Mouse (Mus musculus): ENCODE results near the gene Hoxc8. TPM values are rescaled to one million over a fixed set of nuclear protein-coding genes. Genes with fewer than 3 reads are reported as not detected.

Gene Hoxc8
- 2.0 and 2.5 TPM in 2 replicates for polyA plus RNA-seq (2015; fragmentation: Nextera tagmentation; extraction: Ambion mirVana)

GRCm38 (mm10) chr15:102990461-102991397 is at the start of gene Hoxc8:
Hoxc8 (plus strand) TSS chr15:102990607.
- Histone ChIP-seq H3K4me1 (ENCODE audit: control insufficient read depth, insufficient read depth, low read length) (0 out of 2 replicates have a peak, but pooled peaks cover 5% of the 10 kb centered on the region), H3K27me3 (ENCODE audit: control insufficient read depth, insufficient read depth, low read length) (peaks cover 87% of the 10 kb centered on the region), H3K9ac (ENCODE audit: low read length) (peak within 1 kb of the TSS; percentile 65), H3K36me3 (ENCODE audit: control insufficient read depth, insufficient read depth, low read length) (no peaks in the 10 kb centered on the region), H3K9me3 (replicated peaks; ENCODE audit: control insufficient read depth, low read length) (no peaks in the 10 kb centered on the region), H3K4me3 (replicated peaks; ENCODE audit: low read length) (peak within 1 kb of the TSS; percentile 42), H3K4me2 (ENCODE audit: low read depth, low read length) (peak within 1 kb of the TSS; percentile 46), H3K27ac (ENCODE audit: low read length) (no peak within 1 kb of the TSS)
- 1% methylated on average over 69 of the region's 69 CpGs for WGBS
- ATAC-seq (ENCODE audit: insufficient read depth, low FRiP score) = peak; percentile 40; the same call in 1 of the 2 replicates

GRCm38 (mm10) chr15:102942739-102943467 is 47.5 kb upstream of the Hoxc8 start:
- Histone ChIP-seq H3K4me2 (ENCODE audit: low read depth, low read length) (no peak overlapping the region), H3K27ac (ENCODE audit: low read length) (no peak overlapping the region), H3K4me1 (ENCODE audit: control insufficient read depth, insufficient read depth, low read length) (no peaks in the 10 kb centered on the region), H3K36me3 (ENCODE audit: control insufficient read depth, insufficient read depth, low read length) (no peaks in the 10 kb centered on the region), H3K9me3 (replicated peaks; ENCODE audit: control insufficient read depth, low read length) (no peaks in the 10 kb centered on the region), H3K27me3 (ENCODE audit: control insufficient read depth, insufficient read depth, low read length) (peaks cover 92% of the 10 kb centered on the region), H3K9ac (ENCODE audit: low read length) (no peak overlapping the region), H3K4me3 (replicated peaks; ENCODE audit: low read length) (0 out of 2 replicates have a peak overlapping the region, but pooled peaks have one; percentile 0)
- ATAC-seq (ENCODE audit: insufficient read depth, low FRiP score) = no peak
- WGBS = 2% methylated on average over 48 of the region's 53 CpGs

- 3% methylated on average over 5 of the region's 5 CpGs for WGBS
- Histone ChIP-seq H3K36me3 (ENCODE audit: control insufficient read depth, insufficient read depth, low read length) (no peaks in the 10 kb centered on the region), H3K4me1 (ENCODE audit: control insufficient read depth, insufficient read depth, low read length) (no peaks in the 10 kb centered on the region), H3K27ac (ENCODE audit: low read length) (no peak overlapping the region), H3K27me3 (ENCODE audit: control insufficient read depth, insufficient read depth, low read length) (peaks cover 93% of the 10 kb centered on the region), H3K9ac (ENCODE audit: low read length) (no peak overlapping the region), H3K4me3 (replicated peaks; ENCODE audit: low read length) (no peak overlapping the region), H3K9me3 (replicated peaks; ENCODE audit: control insufficient read depth, low read length) (no peaks in the 10 kb centered on the region), H3K4me2 (ENCODE audit: low read depth, low read length) (no peak overlapping the region)
- no peak for ATAC-seq (ENCODE audit: insufficient read depth, low FRiP score)
Measured at GRCm38 (mm10) chr15:102943468-102943813, 47.0 kb upstream of the Hoxc8 start.

GRCm38 (mm10) chr15:102945185-102946077 is 45.0 kb upstream of the Hoxc8 start:
- Histone ChIP-seq H3K27me3 (ENCODE audit: control insufficient read depth, insufficient read depth, low read length) (peaks cover 91% of the 10 kb centered on the region), H3K9ac (ENCODE audit: low read length) (no peak overlapping the region), H3K4me1 (ENCODE audit: control insufficient read depth, insufficient read depth, low read length) (no peaks in the 10 kb centered on the region), H3K36me3 (ENCODE audit: control insufficient read depth, insufficient read depth, low read length) (no peaks in the 10 kb centered on the region), H3K4me3 (replicated peaks; ENCODE audit: low read length) (no peak overlapping the region), H3K4me2 (ENCODE audit: low read depth, low read length) (no peak overlapping the region), H3K27ac (ENCODE audit: low read length) (no peak overlapping the region), H3K9me3 (replicated peaks; ENCODE audit: control insufficient read depth, low read length) (no peaks in the 10 kb centered on the region)
- no peak for ATAC-seq (ENCODE audit: insufficient read depth, low FRiP score)
- 12% methylated on average over 22 of the region's 22 CpGs for WGBS

- Histone ChIP-seq H3K27me3 (ENCODE audit: control insufficient read depth, insufficient read depth, low read length) (peaks cover 90% of the 10 kb centered on the region), H3K4me1 (ENCODE audit: control insufficient read depth, insufficient read depth, low read length) (no peaks in the 10 kb centered on the region), H3K36me3 (ENCODE audit: control insufficient read depth, insufficient read depth, low read length) (no peaks in the 10 kb centered on the region), H3K4me3 (replicated peaks; ENCODE audit: low read length) (no peak overlapping the region), H3K27ac (ENCODE audit: low read length) (no peak overlapping the region), H3K9me3 (replicated peaks; ENCODE audit: control insufficient read depth, low read length) (no peaks in the 10 kb centered on the region), H3K4me2 (ENCODE audit: low read depth, low read length) (no peak overlapping the region), H3K9ac (ENCODE audit: low read length) (no peak overlapping the region)
- WGBS = 1% methylated on average over 9 of the region's 9 CpGs
- ATAC-seq (ENCODE audit: insufficient read depth, low FRiP score) = no peak
Measured at GRCm38 (mm10) chr15:102947276-102947675, 43.1 kb upstream of the Hoxc8 start.

GRCm38 (mm10) chr15:102948842-102949241 is 41.6 kb upstream of the Hoxc8 start:
- ATAC-seq (ENCODE audit: insufficient read depth, low FRiP score) = no peak
- Histone ChIP-seq H3K4me1 (ENCODE audit: control insufficient read depth, insufficient read depth, low read length) (no peaks in the 10 kb centered on the region), H3K27ac (ENCODE audit: low read length) (no peak overlapping the region), H3K27me3 (ENCODE audit: control insufficient read depth, insufficient read depth, low read length) (peaks cover 90% of the 10 kb centered on the region), H3K9ac (ENCODE audit: low read length) (no peak overlapping the region), H3K9me3 (replicated peaks; ENCODE audit: control insufficient read depth, low read length) (no peaks in the 10 kb centered on the region), H3K36me3 (ENCODE audit: control insufficient read depth, insufficient read depth, low read length) (no peaks in the 10 kb centered on the region), H3K4me2 (ENCODE audit: low read depth, low read length) (no peak overlapping the region), H3K4me3 (replicated peaks; ENCODE audit: low read length) (no peak overlapping the region)
- 19% methylated on average over 2 of the region's 2 CpGs for WGBS

- Histone ChIP-seq H3K4me1 (ENCODE audit: control insufficient read depth, insufficient read depth, low read length) (no peaks in the 10 kb centered on the region), H3K36me3 (ENCODE audit: control insufficient read depth, insufficient read depth, low read length) (no peaks in the 10 kb centered on the region), H3K4me2 (ENCODE audit: low read depth, low read length) (no peak overlapping the region), H3K27me3 (ENCODE audit: control insufficient read depth, insufficient read depth, low read length) (peaks cover 94% of the 10 kb centered on the region), H3K27ac (ENCODE audit: low read length) (no peak overlapping the region), H3K9ac (ENCODE audit: low read length) (no peak overlapping the region), H3K4me3 (replicated peaks; ENCODE audit: low read length) (no peak overlapping the region), H3K9me3 (replicated peaks; ENCODE audit: control insufficient read depth, low read length) (no peaks in the 10 kb centered on the region)
- ATAC-seq (ENCODE audit: insufficient read depth, low FRiP score) = no peak
- WGBS = 2% methylated on average over 20 of the region's 20 CpGs
Measured at GRCm38 (mm10) chr15:102949696-102950095, 40.7 kb upstream of the Hoxc8 start.

- Histone ChIP-seq H3K36me3 (ENCODE audit: control insufficient read depth, insufficient read depth, low read length) (no peaks in the 10 kb centered on the region), H3K9ac (ENCODE audit: low read length) (no peak overlapping the region), H3K27me3 (ENCODE audit: control insufficient read depth, insufficient read depth, low read length) (peaks cover 95% of the 10 kb centered on the region), H3K9me3 (replicated peaks; ENCODE audit: control insufficient read depth, low read length) (no peaks in the 10 kb centered on the region), H3K4me3 (replicated peaks; ENCODE audit: low read length) (no peak overlapping the region), H3K4me2 (ENCODE audit: low read depth, low read length) (no peak overlapping the region), H3K27ac (ENCODE audit: low read length) (no peak overlapping the region), H3K4me1 (ENCODE audit: control insufficient read depth, insufficient read depth, low read length) (no peaks in the 10 kb centered on the region)
- no peak for ATAC-seq (ENCODE audit: insufficient read depth, low FRiP score)
- 12% methylated on average over 2 of the region's 2 CpGs for WGBS
Measured at GRCm38 (mm10) chr15:102950877-102951276, 39.5 kb upstream of the Hoxc8 start.
